In genomic region chr7:128310229-128310688, GRCm38 (mm10) we compare ENCODE assay signal across 12 mouse cellular contexts. TPM values are rescaled to one million over a fixed set of nuclear protein-coding genes. Genes with fewer than 3 reads are reported as not detected.
DNase-seq lines count a peak whose midpoint lies in the region; ATAC-seq lines count a peak whose summit lies in the region.
"Had no signal": no experiment of that assay in that cellular context is flagged by ENCODE, and none has a peak within 500 bp of the region (broad histone marks: within the 10 kb centered on the region; RNA-seq: fewer than 3 reads in every experiment).

No protein-coding gene starts in this region.

- no peak overlapping the region for H3K27ac ChIP-seq in intestine, embryonic 15.5 days
- no peak overlapping the region for H3K27ac ChIP-seq in intestine, embryonic 16.5 days (ENCODE audit: low read length)

- intact Hi-C loops in heart, postnatal 10 days (cut with DNase I), result no loop called here

- H3K9me3 ChIP-seq in intestine, embryonic 15.5 days, result no peaks in the 10 kb centered on the region
- H3K9me3 ChIP-seq in intestine, embryonic 16.5 days (ENCODE audit: control insufficient read depth, low read length), result no peaks in the 10 kb centered on the region
- H3K9me3 ChIP-seq: kidney, embryonic 15.5 days had no signal

- 50% methylated on average over 8 of the region's 8 CpGs for WGBS in intestine, embryonic 15.5 days
- WGBS in intestine, embryonic 16.5 days, result 42% methylated on average over 8 of the region's 8 CpGs

- H3K4me1 ChIP-seq in intestine, embryonic 15.5 days (replicated peaks), result peaks cover 17% of the 10 kb centered on the region
- H3K4me1 ChIP-seq in intestine, embryonic 16.5 days (ENCODE audit: control insufficient read depth, insufficient read depth, low read length), result peaks cover 19% of the 10 kb centered on the region

- no peak overlapping the region for H3K4me2 ChIP-seq in intestine, embryonic 15.5 days (replicated peaks)
- no peak overlapping the region for H3K4me2 ChIP-seq in intestine, embryonic 16.5 days (ENCODE audit: low read depth, low read length)
- H3K4me2 ChIP-seq: kidney, embryonic 15.5 days had no signal

- H3K36me3 ChIP-seq in intestine, embryonic 15.5 days, result no peaks in the 10 kb centered on the region
- no peaks in the 10 kb centered on the region for H3K36me3 ChIP-seq in intestine, embryonic 16.5 days (ENCODE audit: control insufficient read depth, insufficient read depth, low read length)
- H3K36me3 ChIP-seq: kidney, embryonic 15.5 days had no signal

- ATAC-seq in intestine, embryonic 15.5 days, result 0 out of 2 replicates have a peak, but pooled peaks have one; percentile 29
- no peak for ATAC-seq in intestine, embryonic 16.5 days

- H3K27me3 ChIP-seq in intestine, embryonic 15.5 days (replicated peaks), result no peaks in the 10 kb centered on the region
- no peaks in the 10 kb centered on the region for H3K27me3 ChIP-seq in intestine, embryonic 16.5 days (replicated peaks; ENCODE audit: control insufficient read depth, insufficient read depth, low read length)
- H3K27me3 ChIP-seq: kidney, embryonic 15.5 days had no signal

- DNase-seq in adrenal gland, postnatal 10 days, result peak; percentile 66
- peak; percentile 26 to 46 for DNase-seq in heart, postnatal 10 days
- DNase-seq in skeletal muscle tissue, adult 2 months (ENCODE audit: low read depth, low spot score), result peak; percentile 27
- no peak for DNase-seq in right cerebral cortex, postnatal 4 days
- DNase-seq in spleen, adult 12 weeks (ENCODE audit: low spot score), result no peak
- no peak for DNase-seq in frontal cortex, postnatal 36 days (ENCODE audit: low spot score in 2 of 2)
- DNase-seq: lung, postnatal 10 days had no signal

- H3K9ac ChIP-seq in intestine, embryonic 15.5 days, result no peak overlapping the region
- H3K9ac ChIP-seq in intestine, embryonic 16.5 days (ENCODE audit: low read depth, low read length), result no peak overlapping the region
- H3K9ac ChIP-seq: kidney, embryonic 15.5 days had no signal

- no peak overlapping the region for H3K4me3 ChIP-seq in intestine, embryonic 15.5 days (replicated peaks)
- no peak overlapping the region for H3K4me3 ChIP-seq in intestine, embryonic 16.5 days (ENCODE audit: low read length)
- H3K4me3 ChIP-seq: kidney, embryonic 15.5 days had no signal

RNA-seq across cellular contexts. Expression of gene BC017158, which starts 12.3 kb away (rescaled TPM):
- 43.0 and 51.0 TPM in 2 replicates for polyA plus RNA-seq in intestine, embryonic 15.5 days (2015; fragmentation: Nextera tagmentation; extraction: Ambion mirVana)
- polyA plus RNA-seq in intestine, embryonic 16.5 days (2015; fragmentation: Nextera tagmentation; extraction: Ambion mirVana), result 49.6 and 53.4 TPM in 2 replicates
- 10 to 100 TPM; 24.6 to 29.3 TPM for total RNA-seq in adrenal gland, postnatal 10 days (2021)
- total RNA-seq in heart, postnatal 10 days (2021), result 10 to 100 TPM; 10.3 to 10.8 TPM

RNA-seq across cellular contexts. Expression of gene Slc5a2, which starts 44.8 kb away (rescaled TPM):
- 0.20 and 0.24 TPM in 2 replicates for polyA plus RNA-seq in intestine, embryonic 15.5 days (2015; fragmentation: Nextera tagmentation; extraction: Ambion mirVana)
- polyA plus RNA-seq in intestine, embryonic 16.5 days (2015; fragmentation: Nextera tagmentation; extraction: Ambion mirVana), result not detected in 2 replicates
- under 1 TPM in 1 of 2 experiments, not detected in 1; 0.27 TPM for total RNA-seq in adrenal gland, postnatal 10 days (2021)
- total RNA-seq in heart, postnatal 10 days (2021), result not detected
- total RNA-seq: heart, postnatal 14 days; left cerebral cortex, postnatal 10 days had no signal

Comparison
In these comparisons a context has a peak if more than half of its experiments do, and no peak if none do; other contexts are left out.
1. DNase-seq: peak in adrenal gland, postnatal 10 days (single experiment), heart, postnatal 10 days (2 of 2) and skeletal muscle tissue, adult 2 months (single experiment); none in right cerebral cortex, postnatal 4 days (single experiment), spleen, adult 12 weeks (single experiment) and frontal cortex, postnatal 36 days (0 of 2).